Mouse (Mus musculus) liver, embryonic 14.5 days (tissue): ENCODE data around the gene Ahcyl2. TPM values are rescaled to one million over a fixed set of nuclear protein-coding genes. Genes with fewer than 3 reads are reported as not detected.

Experiments
- ATAC-seq: fragments of 200-750 bp; cut with Nextera tagmentation; 2 replicates; pipeline ENCODE4 v1.8.0; 2017; ENCODE audit warnings: moderate number of reproducible peaks, mild to moderate bottlenecking, moderate library complexity; ENCODE audit not compliant: insufficient read depth
- DNase-seq, 3 experiments: peaks; one replicate each; pipeline ENCODE4 v3.0.0-alpha.2; 2012 to 2013; ENCODE audit warnings: low read depth in 3 of 3, low spot score in 3 of 3
- H3K27ac ChIP-seq: fragments of 300-500 bp; sonication (generic); 2 replicates; pipeline ENCODE4 v1.5.1; 2014; ENCODE audit warnings: moderate library complexity, mild to moderate bottlenecking, control low read depth, inconsistent platforms
- H3K27me3 ChIP-seq: fragments of 300-500 bp; sonication (generic); 2 replicates; pipeline ENCODE4 v1.6.1; 2014; ENCODE audit warnings: mild to moderate bottlenecking, low read length, moderate library complexity; ENCODE audit not compliant: control insufficient read depth, insufficient read depth
- H3K36me3 ChIP-seq: fragments of 300-500 bp; sonication (generic); replicated peaks from 2 replicates; pipeline ENCODE4 v1.6.1; 2014; ENCODE audit warnings: low read depth; ENCODE audit not compliant: control insufficient read depth, insufficient read depth
- H3K4me1 ChIP-seq, 2 experiments: fragments of 200-500 bp in 1 of 2; fragments of 300-500 bp in 1 of 2; sonication (generic) in 1 of 2; replicated peaks; 2 replicates each; pipeline ENCODE4 v1.6.1; 2012 to 2014; ENCODE audit warnings: antibody characterized with exemption in 1 of 2, inconsistent platforms in 1 of 2, low read length in 1 of 2; ENCODE audit not compliant: control insufficient read depth in 2 of 2, insufficient read depth in 2 of 2
- H3K4me2 ChIP-seq: fragments of 300-500 bp; sonication (generic); 2 replicates; pipeline ENCODE4 v1.6.1; 2014; ENCODE audit warnings: low read depth, mild to moderate bottlenecking, control low read depth, moderate library complexity
- H3K4me3 ChIP-seq, 2 experiments: fragments of 200-500 bp in 1 of 2; fragments of 300-500 bp in 1 of 2; sonication (generic) in 1 of 2; 2 replicates each; pipeline ENCODE4 v1.5.1; 2012 to 2014; ENCODE audit warnings: low read depth in 2 of 2, low read length in 2 of 2, mild to moderate bottlenecking in 2 of 2, control low read depth in 1 of 2, inconsistent platforms in 1 of 2, moderate library complexity in 1 of 2; ENCODE audit not compliant: insufficient read depth in 1 of 2
- H3K9ac ChIP-seq: fragments of 300-500 bp; sonication (generic); replicated peaks from 2 replicates; pipeline ENCODE4 v1.6.1; 2014; ENCODE audit warnings: mild to moderate bottlenecking, control low read depth, moderate library complexity
- H3K9me3 ChIP-seq: fragments of 300-500 bp; sonication (generic); 2 replicates; pipeline ENCODE4 v1.6.1; 2016; ENCODE audit warnings: low read length, mixed read lengths; ENCODE audit not compliant: control insufficient read depth
- CTCF ChIP-seq: IDR thresholded peaks from 2 replicates; pipeline ENCODE4 v1.5.1; 2016; ENCODE audit warnings: antibody characterized with exemption, low read depth, control low read depth
- EP300 ChIP-seq: IDR thresholded peaks from 2 replicates; pipeline ENCODE4 v1.6.1; 2016; ENCODE audit warnings: antibody characterized with exemption, low read depth
- WGBS: fragments of 180-500 bp; shearing (Covaris S2); extraction: QIAGEN DNeasy Blood & Tissue Kit; methylation state at CpG from one replicate; pipeline ENCODE4 v1.1.7; 2014; ENCODE audit not compliant: insufficient replicate concordance; 5-methylcytosine and 5-hydroxymethylcytosine counted together
- polyA plus RNA-seq, 2 experiments: library from polyadenylated mRNA; depleted of rRNA in 1 of 2; stranded (reverse) in 1 of 2; unstranded in 1 of 2; fragments of >200 nt; fragmentation: Nextera tagmentation in 1 of 2; extraction: Ambion mirVana in 1 of 2; gene quantifications; 2 replicates each; pipeline versions ENCODE4 v1.2.1 to v1.2.3; 2012 to 2014

The Ahcyl2 gene
- polyA plus RNA-seq, 2 experiments, result 3.2 to 4.2 TPM

DNA sequence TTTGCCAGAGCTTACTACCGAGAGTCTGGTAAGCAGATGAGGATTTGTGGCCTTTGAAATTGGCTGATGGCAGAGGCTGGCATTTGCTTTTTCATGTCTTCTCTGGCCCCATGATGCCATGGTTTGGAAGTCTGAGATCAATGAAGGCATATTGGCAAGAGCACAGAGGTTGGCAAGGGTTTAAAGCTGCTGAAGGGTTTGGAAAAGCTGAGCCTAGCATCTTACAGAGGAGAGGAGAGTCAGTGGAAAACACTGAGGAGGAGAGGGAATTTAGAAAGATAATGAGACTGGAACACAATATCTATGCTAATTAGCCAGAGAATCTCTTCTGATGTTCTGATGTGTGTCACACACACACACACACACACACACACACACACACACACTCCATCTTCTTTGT lies 176.7 kb downstream of the Ahcyl2 start:
- Histone ChIP-seq H3K9me3 (no peaks in the 10 kb centered on the region), H3K9ac (no peak overlapping the region), H3K4me1 (no peaks in the 10 kb centered on the region), H3K27ac (no peak overlapping the region), H3K27me3 (no peaks in the 10 kb centered on the region), H3K36me3 (no peaks in the 10 kb centered on the region), H3K4me3 (no peak overlapping the region), H3K4me2 (no peak overlapping the region)
- TF ChIP-seq EP300 (no peak), CTCF (no peak)
- WGBS, result 63% methylated on average over 1 of the region's 1 CpGs
- ATAC-seq (no peak), DNase-seq (no peak)

DNA sequence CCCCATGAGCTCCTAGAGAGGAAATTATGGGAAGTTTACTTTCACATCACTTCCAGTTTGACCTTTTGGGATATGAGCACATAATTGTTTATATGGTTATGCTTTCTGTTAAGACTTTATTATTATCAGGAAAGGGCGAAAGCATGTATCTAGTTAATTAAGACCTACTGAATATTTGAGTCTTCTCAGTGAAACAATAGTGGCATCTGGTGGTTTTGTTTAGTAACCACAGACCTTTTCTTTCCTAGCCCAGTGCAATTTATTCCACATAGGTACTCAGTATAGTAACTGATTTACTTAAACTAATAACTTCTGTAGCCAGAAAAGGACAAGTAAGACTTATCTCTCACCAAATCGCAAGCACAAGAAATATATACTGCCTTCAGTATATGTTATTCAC lies 178.8 kb downstream of the Ahcyl2 start:
- H3K4me2 ChIP-seq, result no peak overlapping the region
- no peak overlapping the region for H3K27ac ChIP-seq
- ATAC-seq (no peak), DNase-seq (no peak)
- no peaks in the 10 kb centered on the region for H3K9me3 ChIP-seq
- no peak for TF ChIP-seq CTCF
- no peak for TF ChIP-seq EP300
- no peak overlapping the region for H3K4me3 ChIP-seq
- H3K9ac ChIP-seq, result no peak overlapping the region
- 62% methylated on average over 2 of the region's 2 CpGs for WGBS
- no peaks in the 10 kb centered on the region for H3K36me3 ChIP-seq
- H3K27me3 ChIP-seq, result no peaks in the 10 kb centered on the region
- no peaks in the 10 kb centered on the region for H3K4me1 ChIP-seq

GRCm38 (mm10) chr6:29947823-29948222 lies 180.0 kb downstream of the Ahcyl2 start:
- TF ChIP-seq EP300, result no peak
- no peak for TF ChIP-seq CTCF
- no peak for DNase-seq
- H3K27me3 ChIP-seq, result no peaks in the 10 kb centered on the region
- no peaks in the 10 kb centered on the region for H3K9me3 ChIP-seq
- no peak overlapping the region for H3K4me2 ChIP-seq
- no peaks in the 10 kb centered on the region for H3K36me3 ChIP-seq
- no peak overlapping the region for H3K4me3 ChIP-seq
- H3K4me1 ChIP-seq, result no peaks in the 10 kb centered on the region
- no peak overlapping the region for H3K27ac ChIP-seq
- no peak overlapping the region for H3K9ac ChIP-seq
- no peak for ATAC-seq
- WGBS, result 56% methylated on average over 6 of the region's 6 CpGs

DNA sequence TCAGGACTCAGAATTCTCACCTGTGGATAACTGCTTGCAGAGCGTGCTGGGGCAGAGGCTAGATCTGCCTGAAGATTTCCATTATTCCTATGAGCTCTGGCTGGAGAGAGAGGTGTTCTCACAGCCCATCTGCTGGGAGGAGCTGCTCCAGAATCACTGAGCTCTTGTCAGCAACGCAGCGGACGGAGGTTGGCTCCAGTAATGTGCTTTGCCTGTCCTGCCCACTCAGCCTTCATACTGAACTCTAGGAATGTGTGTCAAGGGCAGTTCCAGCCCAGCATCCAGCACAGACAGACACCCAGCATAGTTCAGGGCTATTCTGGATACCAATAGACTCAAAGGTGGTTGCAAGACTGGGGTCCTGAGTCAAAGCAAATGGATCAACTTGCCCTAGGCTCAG lies 188.9 kb downstream of the Ahcyl2 start:
- TF ChIP-seq EP300 (no peak), CTCF (no peak)
- H3K4me3 ChIP-seq, result no peak overlapping the region
- no peak overlapping the region for H3K4me2 ChIP-seq
- no peaks in the 10 kb centered on the region for H3K9me3 ChIP-seq
- H3K27ac ChIP-seq, result no peak overlapping the region
- no peaks in the 10 kb centered on the region for H3K4me1 ChIP-seq
- WGBS, result 85% methylated on average over 4 of the region's 4 CpGs
- DNase-seq, result no peak
- no peak overlapping the region for H3K9ac ChIP-seq
- H3K27me3 ChIP-seq, result no peaks in the 10 kb centered on the region
- no peaks in the 10 kb centered on the region for H3K36me3 ChIP-seq
- no peak for ATAC-seq

GRCm38 (mm10) chr6:29958669-29959068 lies 190.9 kb downstream of the Ahcyl2 start:
- Histone ChIP-seq H3K36me3 (no peaks in the 10 kb centered on the region), H3K27ac (no peak overlapping the region), H3K4me2 (no peak overlapping the region), H3K9ac (no peak overlapping the region), H3K9me3 (no peaks in the 10 kb centered on the region), H3K27me3 (no peaks in the 10 kb centered on the region), H3K4me3 (no peak overlapping the region), H3K4me1 (no peaks in the 10 kb centered on the region)
- DNase-seq (no peak), ATAC-seq (no peak)
- TF ChIP-seq EP300 (no peak), CTCF (no peak)
- 62% methylated on average over 3 of the region's 3 CpGs for WGBS

DNA sequence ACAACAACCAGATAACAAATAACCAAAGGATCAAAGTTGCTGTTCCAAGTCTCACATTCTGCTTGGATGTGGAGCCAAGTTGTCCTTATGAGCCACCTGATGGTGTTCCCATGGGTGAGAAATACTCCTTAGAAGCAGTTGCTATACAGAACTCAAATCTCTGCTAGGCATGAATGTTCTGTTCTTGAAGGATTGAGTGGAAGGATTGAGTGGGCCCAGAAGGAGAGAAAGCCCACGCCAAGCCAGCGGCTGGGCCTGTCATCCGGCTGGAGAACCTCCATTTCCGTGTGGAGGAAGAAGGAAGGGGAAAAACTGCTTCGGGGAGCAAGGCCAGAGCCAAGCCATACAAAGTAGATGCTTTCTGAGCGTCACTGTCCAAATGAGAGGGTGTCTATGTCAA lies 193.3 kb downstream of the Ahcyl2 start:
- ATAC-seq, result no peak
- H3K9ac ChIP-seq, result no peak overlapping the region
- WGBS, result 67% methylated on average over 6 of the region's 6 CpGs
- H3K27ac ChIP-seq, result no peak overlapping the region
- H3K4me1 ChIP-seq, result no peaks in the 10 kb centered on the region
- no peak overlapping the region for H3K4me2 ChIP-seq
- DNase-seq, result no peak
- H3K27me3 ChIP-seq, result no peaks in the 10 kb centered on the region
- H3K9me3 ChIP-seq, result no peaks in the 10 kb centered on the region
- H3K36me3 ChIP-seq, result no peaks in the 10 kb centered on the region
- TF ChIP-seq CTCF, result no peak
- no peak overlapping the region for H3K4me3 ChIP-seq

Other genes starting within 250 kb of the Ahcyl2 start
- 5.7 and 6.4 TPM in 2 replicates for gene Irf5, start 241.4 kb upstream of the Ahcyl2 start, polyA plus RNA-seq (2012; rRNA removed)
- gene Irf5, start 241.4 kb upstream of the Ahcyl2 start, polyA plus RNA-seq (2014; fragmentation: Nextera tagmentation; extraction: Ambion mirVana), result 5.5 and 6.8 TPM in 2 replicates
- 20.6 and 27.8 TPM in 2 replicates for gene Tnpo3, start 158.1 kb upstream of the Ahcyl2 start, polyA plus RNA-seq (2012; rRNA removed)
- 30.5 and 36.4 TPM in 2 replicates for gene Tnpo3, start 158.1 kb upstream of the Ahcyl2 start, polyA plus RNA-seq (2014; fragmentation: Nextera tagmentation; extraction: Ambion mirVana)
- gene Tspan33, start 73.8 kb upstream of the Ahcyl2 start, polyA plus RNA-seq (2012; rRNA removed), result 97.2 and 108 TPM in 2 replicates
- gene Tspan33, start 73.8 kb upstream of the Ahcyl2 start, polyA plus RNA-seq (2014; fragmentation: Nextera tagmentation; extraction: Ambion mirVana), result 76.1 and 96.6 TPM in 2 replicates
- 5.0 and 5.5 TPM in 2 replicates for gene Smo, start 32.5 kb upstream of the Ahcyl2 start, polyA plus RNA-seq (2012; rRNA removed)
- gene Smo, start 32.5 kb upstream of the Ahcyl2 start, polyA plus RNA-seq (2014; fragmentation: Nextera tagmentation; extraction: Ambion mirVana), result 2.2 and 2.6 TPM in 2 replicates
- 0.36 and 0.41 TPM in 2 replicates for gene Strip2, start 149.0 kb downstream of the Ahcyl2 start, polyA plus RNA-seq (2012; rRNA removed)
- 0.42 and 0.77 TPM in 2 replicates for gene Strip2, start 149.0 kb downstream of the Ahcyl2 start, polyA plus RNA-seq (2014; fragmentation: Nextera tagmentation; extraction: Ambion mirVana)